Mouse (Mus musculus) MEL (cell line): ENCODE results near the gene Cwf19l1. TPM values are rescaled to one million over a fixed set of nuclear protein-coding genes. Genes with fewer than 3 reads are reported as not detected.
A peak's percentile ranks its signal among the peaks of the same experiment; 100 is the strongest.

Experiments
- DNase-seq: peaks from one replicate; pipeline ENCODE4 v3.0.0; 2011; ENCODE audit warnings: low read depth, low spot score
- H3K27ac ChIP-seq: 2 replicates; pipeline ENCODE4 v1.5.1; 2012; ENCODE audit warnings: low read depth, mild to moderate bottlenecking, control low read depth, low read length, moderate library complexity; ENCODE audit not compliant: control insufficient read depth
- H3K27me3 ChIP-seq, 2 experiments: fragments of 150-350 bp in 1 of 2; sonication (generic) in 1 of 2; 2 replicates each; pipeline ENCODE4 v1.6.1; 2012; ENCODE audit warnings: low read length in 2 of 2, mild to moderate bottlenecking in 2 of 2, improper control_type of control experiment in 1 of 2, moderate library complexity in 1 of 2; ENCODE audit not compliant: insufficient read depth in 2 of 2, control insufficient read depth in 1 of 2
- H3K36me3 ChIP-seq, 2 experiments: 2 replicates each; pipeline ENCODE4 v1.6.1; 2012 to 2014; ENCODE audit warnings: low read length in 2 of 2, improper control_type of control experiment in 1 of 2, inconsistent platforms in 1 of 2, mild to moderate bottlenecking in 1 of 2; ENCODE audit not compliant: insufficient read depth in 2 of 2, control insufficient read depth in 1 of 2
- H3K4me1 ChIP-seq, 2 experiments: fragments of 150-350 bp in 1 of 2; sonication (generic) in 1 of 2; 2 replicates each; pipeline ENCODE4 v1.6.1; 2012; ENCODE audit warnings: low read length in 2 of 2, improper control_type of control experiment in 1 of 2, mild to moderate bottlenecking in 1 of 2; ENCODE audit not compliant: insufficient read depth in 2 of 2, control insufficient read depth in 1 of 2
- H3K4me3 ChIP-seq, 2 experiments: fragments of 150-350 bp in 1 of 2; sonication (generic) in 1 of 2; 2 replicates each; pipeline ENCODE4 v1.5.1; 2012; ENCODE audit warnings: low read depth in 2 of 2, low read length in 2 of 2, mild to moderate bottlenecking in 2 of 2, moderate library complexity in 2 of 2, control low read depth in 1 of 2, improper control_type of control experiment in 1 of 2; ENCODE audit not compliant: control insufficient read depth in 1 of 2, insufficient read depth in 1 of 2
- H3K79me2 ChIP-seq: 2 replicates; pipeline ENCODE4 v1.6.1; 2012; ENCODE audit warnings: mild to moderate bottlenecking, low read length, moderate library complexity; ENCODE audit not compliant: control insufficient read depth, poor library complexity, insufficient read depth
- H3K9ac ChIP-seq: 2 replicates; pipeline ENCODE4 v1.6.1; 2012; ENCODE audit warnings: low read depth, mild to moderate bottlenecking, control low read depth, low read length, moderate library complexity; ENCODE audit not compliant: control insufficient read depth, poor library complexity, severe bottlenecking
- H3K9me3 ChIP-seq: fragments of 150-350 bp; sonication (generic); replicated peaks from 2 replicates; pipeline ENCODE4 v1.6.1; 2012; ENCODE audit warnings: mild to moderate bottlenecking, low read length, improper control_type of control experiment, moderate library complexity; ENCODE audit not compliant: insufficient read depth
- BHLHE40 ChIP-seq: IDR thresholded peaks from 2 replicates; pipeline ENCODE4 v1.6.1; 2012; ENCODE audit warnings: low read depth, mild to moderate bottlenecking, inconsistent platforms, low read length, improper control_type of control experiment, borderline replicate concordance
- CHD1 ChIP-seq: IDR thresholded peaks from 2 replicates; pipeline ENCODE4 v1.6.1; 2012; ENCODE audit warnings: low read depth, mild to moderate bottlenecking, inconsistent platforms, low read length, improper control_type of control experiment
- CHD2 ChIP-seq: IDR thresholded peaks from 2 replicates; pipeline ENCODE4 v1.6.1; 2011; ENCODE audit warnings: low read length, improper control_type of control experiment
- CTCF ChIP-seq, 3 experiments: IDR thresholded peaks in 2 of 3; conservative IDR thresholded peaks in 1 of 3; 2 replicates each; pipeline ENCODE4 v1.5.1; 2011 to 2012; ENCODE audit warnings: low read length in 3 of 3, low read depth in 2 of 3, mild to moderate bottlenecking in 2 of 3, improper control_type of control experiment in 1 of 3, inconsistent platforms in 1 of 3, mixed read lengths in 1 of 3, moderate library complexity in 1 of 3; ENCODE audit not compliant: control insufficient read depth in 1 of 3, insufficient read depth in 1 of 3, poor library complexity in 1 of 3, severe bottlenecking in 1 of 3
- E2F4 ChIP-seq: IDR thresholded peaks from 2 replicates; pipeline ENCODE4 v1.6.1; 2011; ENCODE audit warnings: low read depth, low read length, improper control_type of control experiment, borderline replicate concordance
- ELF1 ChIP-seq: IDR thresholded peaks from 2 replicates; pipeline ENCODE4 v1.6.1; 2014; ENCODE audit warnings: low read depth, mild to moderate bottlenecking, inconsistent platforms, low read length, improper control_type of control experiment, moderate library complexity
- ETS1 ChIP-seq: IDR thresholded peaks from 2 replicates; pipeline ENCODE4 v1.6.1; 2012; ENCODE audit warnings: low read depth, mild to moderate bottlenecking, inconsistent platforms, low read length, improper control_type of control experiment, moderate library complexity
- GATA1 ChIP-seq: IDR thresholded peaks from 2 replicates; pipeline ENCODE4 v1.6.1; 2011; ENCODE audit warnings: low read depth, low read length, improper control_type of control experiment
- HCFC1 ChIP-seq: IDR thresholded peaks from 2 replicates; pipeline ENCODE4 v1.6.1; 2012; ENCODE audit warnings: low read depth, mild to moderate bottlenecking, inconsistent platforms, low read length, improper control_type of control experiment, moderate library complexity
- JUND ChIP-seq: IDR thresholded peaks from 2 replicates; pipeline ENCODE4 v1.6.1; 2011; ENCODE audit warnings: low read depth, mild to moderate bottlenecking, improper control_type of control experiment, low read length
- MAFK ChIP-seq: IDR thresholded peaks from 2 replicates; pipeline ENCODE4 v1.6.1; 2011; ENCODE audit warnings: low read depth, mild to moderate bottlenecking, low read length, improper control_type of control experiment, borderline replicate concordance
- MAX ChIP-seq: IDR thresholded peaks from 2 replicates; pipeline ENCODE4 v1.6.1; 2011; ENCODE audit warnings: low read length, improper control_type of control experiment
- MXI1 ChIP-seq: IDR thresholded peaks from 2 replicates; pipeline ENCODE4 v1.6.1; 2011; ENCODE audit warnings: mild to moderate bottlenecking, low read depth, low read length, improper control_type of control experiment
- MYC ChIP-seq: IDR thresholded peaks from 2 replicates; pipeline ENCODE4 v1.6.1; 2011; ENCODE audit warnings: low read depth, mild to moderate bottlenecking, low read length, improper control_type of control experiment, moderate library complexity
- NELFE ChIP-seq: IDR thresholded peaks from 2 replicates; pipeline ENCODE4 v1.6.1; 2011; ENCODE audit warnings: low read depth, low read length, improper control_type of control experiment
- POLR2A ChIP-seq, 2 experiments: IDR thresholded peaks; 2 replicates each; pipeline ENCODE4 v1.6.1; 2011 to 2012; ENCODE audit warnings: low read length in 2 of 2, mild to moderate bottlenecking in 2 of 2, control low read depth in 1 of 2, improper control_type of control experiment in 1 of 2, low read depth in 1 of 2, moderate library complexity in 1 of 2; ENCODE audit not compliant: control insufficient read depth in 1 of 2, insufficient read depth in 1 of 2, poor library complexity in 1 of 2
- POLR2AphosphoS2 ChIP-seq: IDR thresholded peaks from 2 replicates; pipeline ENCODE4 v1.6.1; 2011; ENCODE audit warnings: low read length, improper control_type of control experiment
- RAD21 ChIP-seq: IDR thresholded peaks from 2 replicates; pipeline ENCODE4 v1.6.1; 2011; ENCODE audit warnings: mild to moderate bottlenecking, low read depth, low read length, improper control_type of control experiment
- RCOR1 ChIP-seq: IDR thresholded peaks from 2 replicates; pipeline ENCODE4 v1.6.1; 2012; ENCODE audit warnings: low read depth, mild to moderate bottlenecking, inconsistent platforms, low read length, improper control_type of control experiment
- SIN3A ChIP-seq: IDR thresholded peaks from 2 replicates; pipeline ENCODE4 v1.6.1; 2012; ENCODE audit warnings: low read length, improper control_type of control experiment, inconsistent platforms
- SMC3 ChIP-seq: IDR thresholded peaks from 2 replicates; pipeline ENCODE4 v1.6.1; 2011; ENCODE audit warnings: low read depth, low read length, improper control_type of control experiment
- TAL1 ChIP-seq: IDR thresholded peaks from 2 replicates; pipeline ENCODE4 v1.6.1; 2012; ENCODE audit warnings: mild to moderate bottlenecking, inconsistent platforms, low read length, moderate library complexity, mixed read lengths
- TCF12 ChIP-seq: IDR thresholded peaks from 2 replicates; pipeline ENCODE4 v1.6.1; 2014; ENCODE audit warnings: low read depth, mild to moderate bottlenecking, inconsistent platforms, low read length, improper control_type of control experiment, moderate library complexity
- ZC3H11A ChIP-seq: IDR thresholded peaks from 2 replicates; pipeline ENCODE4 v1.6.1; 2012; ENCODE audit warnings: low read depth, mild to moderate bottlenecking, inconsistent platforms, low read length, improper control_type of control experiment
- ZKSCAN1 ChIP-seq: IDR thresholded peaks from 2 replicates; pipeline ENCODE4 v1.6.1; 2012; ENCODE audit warnings: low read depth, mild to moderate bottlenecking, inconsistent platforms, low read length, improper control_type of control experiment, moderate library complexity
- ZMIZ1 ChIP-seq: IDR thresholded peaks from 2 replicates; pipeline ENCODE4 v1.6.1; 2012; ENCODE audit warnings: low read depth, mild to moderate bottlenecking, inconsistent platforms, low read length, improper control_type of control experiment, moderate library complexity
- polyA plus RNA-seq, 2 experiments: library from polyadenylated mRNA; stranded (reverse) in 1 of 2; unstranded in 1 of 2; fragments of >175 nt in 1 of 2; fragments of >200 nt in 1 of 2; gene quantifications; 2 replicates each; pipeline versions ENCODE4 v1.2.1 to v1.2.4; 2012; ENCODE audit warnings: low replicate concordance in 2 of 2, low read depth in 1 of 2; ENCODE audit not compliant: insufficient read length in 2 of 2, insufficient read depth in 1 of 2, missing spikeins in 1 of 2
- total RNA-seq: library from RNA; depleted of rRNA; stranded (reverse); fragments of 300-350 nt; gene quantifications from 2 replicates; pipeline ENCODE4 v1.2.3, GENCODE M21; 2012

Cwf19l1 gene
- total and polyA plus RNA-seq, 3 experiments, result 28.2 to 68.6 TPM; not detected in 1

DNA sequence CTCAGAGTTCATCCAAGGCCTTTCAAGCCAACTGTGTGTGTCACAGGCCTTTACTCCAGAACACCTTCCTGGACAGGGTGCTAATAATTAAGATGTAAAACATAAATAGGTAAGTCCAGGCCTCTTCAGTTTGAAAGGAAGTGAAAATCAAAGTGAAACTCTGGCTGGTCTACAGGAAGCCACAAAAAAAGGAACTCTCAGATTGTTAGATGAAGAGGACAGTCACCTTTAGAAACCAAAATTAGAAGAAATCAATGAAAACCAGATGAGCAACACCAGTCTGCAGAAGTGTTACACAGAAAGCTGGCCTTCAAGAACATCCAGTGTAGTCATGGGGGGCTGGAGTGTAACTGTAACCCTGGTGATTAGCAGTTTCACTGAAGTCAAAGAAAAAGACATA, 17.9 kb downstream of the Cwf19l1 start:
- Histone ChIP-seq H3K79me2 (no peaks in the 10 kb centered on the region), H3K4me3 (no peak overlapping the region), H3K27ac (no peak overlapping the region), H3K9me3 (no peaks in the 10 kb centered on the region), H3K27me3 (no peaks in the 10 kb centered on the region), H3K9ac (no peak overlapping the region), H3K4me1 (no peaks in the 10 kb centered on the region), H3K36me3 (peaks cover 0 to 28% of the 10 kb centered on the region in 2 experiments; a peak in 2 of 4 replicates)
- no peak for DNase-seq
- TF ChIP-seq E2F4, result no peak
- no peak for TF ChIP-seq SIN3A
- TF ChIP-seq ZMIZ1, result no peak
- no peak for TF ChIP-seq TCF12
- no peak for TF ChIP-seq MYC
- TF ChIP-seq MAX, result no peak
- TF ChIP-seq ZKSCAN1, result no peak
- no peak for TF ChIP-seq MXI1
- no peak for TF ChIP-seq BHLHE40
- no peak for TF ChIP-seq RCOR1
- no peak for TF ChIP-seq ETS1
- no peak for TF ChIP-seq SMC3
- no peak for TF ChIP-seq ELF1
- TF ChIP-seq GATA1, result no peak
- no peak for TF ChIP-seq TAL1
- TF ChIP-seq CHD2, result no peak

DNA sequence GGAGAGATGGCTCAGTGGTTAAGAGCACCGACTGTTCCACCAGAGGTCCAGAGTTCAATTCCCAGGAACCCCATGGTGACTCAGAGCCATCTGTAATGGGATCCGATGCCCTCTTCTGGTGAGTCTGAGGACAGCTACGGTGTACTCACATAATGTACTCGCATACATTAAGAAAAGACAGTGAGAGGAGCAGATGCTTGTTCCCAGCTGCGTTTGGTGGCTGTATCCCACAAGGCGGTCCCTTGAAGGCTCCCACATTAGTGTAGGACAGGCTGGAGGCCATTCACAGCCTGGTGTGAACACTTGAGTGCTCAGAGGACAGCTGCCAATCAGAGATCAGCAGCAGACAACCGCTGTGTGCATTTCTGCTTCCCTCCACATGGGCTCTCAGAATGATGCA, 24.0 kb downstream of the Cwf19l1 start:
- H3K9me3 ChIP-seq, result no peaks in the 10 kb centered on the region
- H3K79me2 ChIP-seq, result peaks cover 5% of the 10 kb centered on the region
- H3K36me3 ChIP-seq, result peaks cover 4 to 15% of the 10 kb centered on the region in 2 experiments
- H3K4me1 ChIP-seq, result peaks cover 0 to 5% of the 10 kb centered on the region in 2 experiments; a peak in 2 of 4 replicates
- no peak overlapping the region for H3K27ac ChIP-seq
- peak; percentile 71 for DNase-seq
- H3K27me3 ChIP-seq, result no peaks in the 10 kb centered on the region
- TF ChIP-seq JUND (peak; percentile 41; the same call in 1 of the 2 replicates), RAD21 (peak; percentile 31), ZC3H11A (peak; percentile 4; the same call in 1 of the 2 replicates), HCFC1 (no peak), POLR2AphosphoS2 (no peak), POLR2A (IDR thresholded peaks at IDR 0.05; ENCODE audit: control insufficient read depth in 1 of 2, insufficient read depth in 1 of 2, low read depth in 1 of 2, low read length in 2 of 2, poor library complexity in 1 of 2) (peak in 1 of 2 experiments; percentile 21; a peak in 1 of 4 replicates), CHD1 (no peak), CTCF (IDR thresholded peaks at IDR 0.05 in 2 of 3, conservative IDR thresholded peaks at IDR 0.05 in 1 of 3; ENCODE audit: control insufficient read depth in 1 of 3, insufficient read depth in 1 of 3, low read depth in 2 of 3, low read length in 3 of 3, poor library complexity in 1 of 3, severe bottlenecking in 1 of 3) (peak; percentile 58 to 78 (median 66)), SMC3 (peak; percentile 61), ELF1 (no peak), MAFK (no peak), NELFE (no peak)
- TF ChIP-seq, all 39 proteins: peak for 6
- no peak overlapping the region for H3K4me3 ChIP-seq
- no peak overlapping the region for H3K9ac ChIP-seq
